Mouse (Mus musculus) right cerebral cortex, adult 2 months (tissue): Measurements from ENCODE around the gene Heatr9.
A peak's percentile ranks its signal among the peaks of the same experiment; 100 is the strongest.
"Not testable (repeated sequence)": the region's sequence is repeated elsewhere in the genome, so short reads cannot be mapped to it uniquely, and the experiment has no call there.

Experiments used
- DNase-seq, 2 experiments: peaks; one replicate each; pipeline ENCODE4 v3.0.0; 2021 to 2022; ENCODE audit warnings: low spot score in 2 of 2

Gene Heatr9

DNA sequence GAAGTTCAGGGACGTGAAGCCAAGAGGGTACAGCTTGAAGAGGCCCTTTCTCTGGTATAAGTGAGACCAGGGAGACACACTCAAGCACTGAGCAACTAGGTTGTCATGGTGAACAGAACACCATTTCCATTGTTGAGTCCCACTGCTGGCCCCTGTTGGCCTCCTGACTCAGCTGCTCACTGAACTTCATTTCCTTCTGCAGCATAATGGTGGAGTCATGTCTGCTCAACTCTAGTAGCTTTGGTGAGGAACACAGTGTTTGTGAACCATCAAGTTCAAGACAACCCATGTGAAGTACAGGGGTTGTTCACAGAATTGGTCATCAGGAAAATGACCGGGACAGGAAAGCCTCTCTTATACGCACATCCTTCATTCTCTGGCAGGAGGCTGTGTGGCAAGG is at the start of gene Heatr9:
Heatr9 (minus strand) TSS at position 101 of the 400 bp plus-strand sequence.
- no peak for DNase-seq

DNA sequence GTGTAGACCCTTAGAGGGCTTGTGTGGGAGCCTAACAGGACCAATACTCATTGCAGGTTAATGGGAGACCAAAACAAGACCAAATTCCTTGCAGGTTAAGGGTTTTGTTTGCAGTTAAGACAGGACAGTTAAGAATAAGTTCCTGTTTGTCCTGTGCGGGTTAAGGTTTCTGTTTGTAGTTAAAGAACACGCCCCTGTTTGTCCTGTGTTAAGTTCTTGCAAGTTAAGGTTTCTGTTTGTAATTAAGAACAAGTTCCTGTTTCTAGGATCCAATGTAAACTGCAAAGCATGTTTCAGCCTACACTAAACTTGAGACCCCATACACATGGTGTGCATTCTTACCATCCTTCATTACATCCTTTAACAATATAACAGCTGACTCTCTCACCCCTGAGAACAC is 48.2 kb upstream of the Heatr9 start:
- DNase-seq, result no peak

DNA sequence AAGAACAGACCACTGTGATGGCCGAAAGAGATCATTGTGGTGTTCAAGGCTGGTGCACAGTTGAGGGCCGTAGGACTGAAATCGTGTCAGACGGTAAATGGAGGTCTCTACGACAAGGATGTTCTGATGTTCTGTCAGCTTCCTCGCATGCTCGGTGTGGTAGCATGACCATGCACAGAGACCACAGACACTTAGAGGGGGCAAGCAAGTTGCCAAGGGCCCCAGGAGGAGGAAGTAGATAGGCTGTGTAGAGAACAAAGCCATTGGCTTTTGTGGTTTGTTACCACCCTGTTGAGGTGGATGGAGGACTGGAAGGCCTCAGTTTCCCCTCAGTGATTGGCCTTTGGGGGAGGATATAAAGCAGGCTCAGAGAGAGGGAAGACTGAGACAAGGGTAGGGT is 47.3 kb upstream of the Heatr9 start:
- DNase-seq, result no peak

DNA sequence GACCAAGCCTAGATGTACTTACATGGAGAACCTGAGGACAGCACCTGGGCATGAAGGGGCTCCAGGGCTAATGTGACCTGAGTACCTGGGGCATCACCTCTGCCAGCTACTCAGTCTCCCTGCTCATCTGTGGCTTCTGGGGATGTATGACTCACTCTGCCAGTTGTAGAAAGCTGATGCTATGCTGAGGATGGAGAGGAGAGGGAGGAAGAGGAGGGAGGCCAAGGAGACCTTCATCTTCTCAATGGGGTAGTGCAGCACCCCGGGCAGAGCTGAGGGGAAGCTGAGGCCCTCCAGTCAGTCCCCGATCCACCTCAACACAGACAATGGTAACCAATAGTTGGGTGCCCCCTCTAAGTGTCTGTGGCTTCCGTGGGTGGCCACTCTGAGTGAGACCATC is 46.8 kb upstream of the Heatr9 start:
- no peak for DNase-seq

DNA sequence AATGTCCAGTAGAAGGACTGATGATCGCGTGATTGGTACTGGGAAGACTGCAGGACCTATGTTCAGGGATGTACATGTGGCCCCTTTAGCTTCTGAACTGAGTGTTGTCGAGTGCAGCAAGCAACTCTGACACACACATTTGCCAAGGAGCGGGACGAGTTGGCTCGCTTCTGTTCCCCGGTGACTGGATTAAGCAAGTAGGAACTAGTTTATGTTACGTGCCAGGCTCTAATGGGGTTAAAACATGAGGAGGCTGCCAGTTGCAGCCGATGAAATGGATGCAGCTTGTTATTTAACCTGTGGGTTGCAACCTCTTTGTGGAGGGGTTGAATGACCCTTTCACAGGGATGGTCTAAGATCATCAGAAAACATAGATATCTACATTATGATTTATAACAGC is 46.1 kb upstream of the Heatr9 start:
- DNase-seq, result no peak

DNA sequence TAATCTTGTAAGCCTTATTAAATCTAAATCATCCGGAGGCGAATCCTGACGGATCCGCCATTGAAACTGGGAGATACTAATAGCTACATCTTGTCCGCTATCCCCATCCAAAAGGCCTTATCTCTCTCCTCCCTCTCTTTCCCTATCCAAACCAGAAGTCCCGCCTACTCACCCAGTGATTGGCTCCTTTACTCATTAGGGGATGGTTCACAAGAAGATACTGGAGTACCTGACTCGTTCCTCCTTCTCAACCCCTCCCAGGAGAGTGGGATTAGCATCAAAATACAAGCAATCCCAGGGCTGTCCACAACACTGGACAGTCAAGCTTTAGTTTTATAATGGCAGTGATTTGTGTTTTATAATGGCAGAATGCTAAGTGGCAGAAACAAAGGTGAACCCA is 45.3 kb upstream of the Heatr9 start:
- no peak for DNase-seq

DNA sequence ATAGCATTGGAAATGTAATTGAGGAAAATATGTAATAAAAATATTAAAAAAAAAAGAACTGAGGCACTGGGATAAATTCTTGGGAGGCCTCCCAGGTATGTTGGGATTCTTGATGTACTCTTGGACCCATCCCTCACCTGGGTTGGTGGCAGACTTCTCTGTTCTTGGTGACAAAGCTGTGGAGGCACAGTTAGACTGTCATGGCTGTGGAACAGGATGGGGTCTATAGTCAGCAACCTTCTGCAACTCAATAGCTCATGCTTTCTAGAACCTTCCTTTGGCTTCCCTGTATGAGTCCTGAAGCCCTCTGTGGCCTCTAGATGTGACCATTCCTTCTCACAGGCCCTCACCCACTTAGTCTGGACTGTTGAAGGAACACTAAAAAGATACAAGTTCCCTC is 44.6 kb upstream of the Heatr9 start:
- no peak for DNase-seq

DNA sequence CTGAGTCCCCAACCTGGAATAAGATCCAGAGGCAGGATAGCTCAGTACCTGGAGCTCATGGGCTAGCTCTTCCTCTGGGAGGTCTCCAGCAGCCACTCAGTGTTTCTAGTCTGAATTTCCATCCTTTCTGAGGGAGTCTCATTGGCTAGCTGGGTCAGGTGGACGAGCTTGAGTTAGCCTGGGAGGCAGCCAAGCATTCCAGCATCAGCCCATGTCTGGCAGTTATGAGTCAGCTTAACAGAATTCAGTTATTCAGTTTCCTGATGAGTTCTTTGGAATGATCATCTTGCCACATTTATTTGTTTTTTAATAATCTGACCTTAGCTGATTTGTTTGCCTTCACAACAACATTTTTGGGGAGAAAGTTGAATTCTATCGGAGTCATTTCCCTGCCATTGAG is 41.8 kb upstream of the Heatr9 start:
- DNase-seq, result peak; percentile 8 to 14

DNA sequence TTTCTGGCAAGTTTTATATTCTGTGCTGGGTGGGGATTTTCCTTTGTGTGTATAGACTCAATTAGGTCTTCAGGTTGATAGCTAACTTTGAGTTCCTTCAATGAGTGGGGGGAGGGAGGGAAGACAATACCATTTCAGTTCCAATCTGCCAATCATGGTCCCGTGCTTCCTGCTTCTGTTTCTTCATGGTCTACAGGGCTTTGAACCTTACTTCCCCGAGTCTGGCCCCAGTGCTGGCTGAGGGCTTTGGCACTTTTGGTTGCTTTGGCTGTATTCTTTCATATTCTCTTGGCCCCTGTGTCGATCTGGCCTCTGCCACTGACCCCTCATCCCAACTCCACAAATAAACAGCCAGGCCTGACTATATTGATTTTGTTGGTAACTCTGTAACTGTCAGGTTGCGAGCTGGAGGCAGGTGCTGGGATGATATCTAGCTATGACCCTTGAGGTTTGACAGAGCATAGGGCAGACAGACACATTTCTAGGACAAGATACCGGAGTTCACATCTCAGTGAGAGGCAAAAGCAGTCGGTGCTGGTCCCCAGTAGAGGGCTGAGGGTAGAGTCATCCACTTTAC is 40.4 kb upstream of the Heatr9 start:
- no peak for DNase-seq

DNA sequence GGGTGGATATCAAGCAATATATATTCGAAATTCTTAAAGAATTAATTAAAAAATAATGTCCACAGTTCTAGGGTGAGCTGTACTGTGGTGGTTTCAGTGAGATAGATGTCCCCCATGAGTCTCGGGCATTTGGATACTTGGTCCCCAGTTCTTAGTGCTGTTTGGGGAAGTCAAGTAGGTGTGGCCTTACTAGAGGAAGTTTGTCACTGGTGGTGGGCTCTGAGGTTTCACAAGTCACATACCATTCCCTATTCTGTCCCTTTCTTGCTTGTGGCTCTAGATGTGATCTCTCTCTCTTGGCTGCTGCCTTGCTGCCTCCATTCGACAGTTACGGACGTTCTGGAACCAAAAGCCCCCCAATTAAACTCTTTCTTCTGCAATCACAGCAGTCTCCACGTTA is 38.4 kb upstream of the Heatr9 start:
- no peak for DNase-seq

DNA sequence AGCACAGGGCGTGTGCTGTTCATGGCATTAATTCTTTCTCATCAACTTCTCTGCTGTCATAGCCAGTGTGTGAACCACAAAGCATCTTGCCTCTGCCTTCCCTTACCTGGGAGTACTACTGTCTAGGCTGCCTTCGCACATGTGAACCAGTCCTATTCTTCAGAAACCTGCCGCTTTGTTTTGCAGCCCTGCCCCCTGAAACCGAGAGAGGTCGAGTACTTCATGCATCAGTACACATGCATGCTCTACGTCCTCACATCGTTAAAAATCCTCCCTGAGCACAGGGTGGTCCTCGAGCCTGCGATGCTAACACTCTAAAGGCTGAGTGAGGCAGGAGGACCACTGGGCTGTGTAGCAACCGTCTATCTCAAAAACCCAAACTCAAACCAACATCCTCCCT is 35.1 kb upstream of the Heatr9 start:
- no peak for DNase-seq

DNA sequence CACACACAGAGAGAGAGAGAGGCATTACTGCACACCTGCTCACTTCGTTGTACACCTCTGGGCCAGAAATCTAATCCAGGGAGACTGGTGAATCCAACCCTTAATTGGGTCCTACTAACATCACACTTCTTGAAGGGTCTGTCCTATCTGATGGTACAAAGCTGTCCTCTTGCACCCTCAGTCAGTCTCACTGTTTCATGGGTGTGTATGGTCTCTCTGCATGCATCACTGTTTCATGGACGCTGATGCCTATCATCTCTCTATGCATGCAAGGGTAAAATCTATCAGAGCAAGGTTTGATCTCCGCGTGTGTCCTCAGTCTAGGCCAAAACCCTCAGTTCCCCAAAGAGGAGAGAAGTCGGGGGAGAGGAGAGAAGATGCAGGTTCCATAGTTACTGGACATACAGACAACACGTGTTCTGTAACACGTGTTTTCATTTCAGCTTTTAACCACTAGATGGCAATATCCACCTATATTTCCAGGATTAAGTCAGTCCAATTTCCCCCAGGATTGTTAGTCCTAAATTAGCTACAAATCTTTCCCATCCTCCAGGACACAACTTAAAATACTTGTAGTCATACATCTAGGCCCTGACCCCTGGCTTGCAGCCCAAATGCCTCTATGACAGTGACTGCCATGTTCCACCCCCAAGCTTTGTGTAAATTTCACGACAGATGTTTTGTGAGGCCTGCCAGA is 34.3 kb upstream of the Heatr9 start:
- DNase-seq, result peak; percentile 10 to 29

DNA sequence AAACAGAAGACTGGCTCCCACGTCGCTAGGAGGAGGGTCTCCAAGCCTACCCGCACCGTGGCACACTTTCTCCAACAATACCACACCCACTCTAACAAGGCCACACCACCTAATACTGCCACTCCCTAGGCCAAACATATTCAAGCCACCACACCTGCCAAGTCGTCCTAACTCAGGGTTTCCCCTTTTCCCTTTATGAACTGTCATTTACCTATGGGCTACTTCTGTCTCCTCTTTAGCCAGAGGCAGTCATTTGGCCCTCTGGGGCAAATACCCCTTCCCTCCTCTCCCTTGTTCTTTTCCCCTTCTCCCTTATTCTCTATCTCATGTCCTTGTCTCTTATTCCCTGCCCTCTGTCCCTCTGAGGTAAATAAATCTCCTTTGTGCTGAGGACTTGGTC is 29.7 kb upstream of the Heatr9 start:
- DNase-seq, result no peak

DNA sequence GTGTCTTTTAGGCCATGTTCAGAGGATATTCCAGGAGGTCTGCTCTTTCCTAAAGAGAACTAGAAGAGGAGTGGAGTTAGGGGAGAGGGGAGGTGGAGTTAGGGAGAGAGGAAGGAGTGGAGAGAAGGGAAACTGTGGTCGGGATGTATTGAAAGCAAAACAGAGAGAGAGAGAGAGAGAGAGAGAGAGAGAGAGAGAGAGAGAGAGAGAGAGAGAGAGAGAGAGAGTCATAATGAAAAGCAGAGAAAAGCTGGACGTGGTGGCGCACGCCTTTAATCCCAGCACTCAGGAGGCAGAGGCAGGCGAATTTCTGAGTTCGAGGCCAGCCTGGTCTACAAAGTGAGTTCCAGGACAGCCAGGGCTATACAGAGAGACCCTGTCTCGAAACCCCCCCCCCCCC is 29.1 kb upstream of the Heatr9 start:
- not testable (repeated sequence) for DNase-seq

DNA sequence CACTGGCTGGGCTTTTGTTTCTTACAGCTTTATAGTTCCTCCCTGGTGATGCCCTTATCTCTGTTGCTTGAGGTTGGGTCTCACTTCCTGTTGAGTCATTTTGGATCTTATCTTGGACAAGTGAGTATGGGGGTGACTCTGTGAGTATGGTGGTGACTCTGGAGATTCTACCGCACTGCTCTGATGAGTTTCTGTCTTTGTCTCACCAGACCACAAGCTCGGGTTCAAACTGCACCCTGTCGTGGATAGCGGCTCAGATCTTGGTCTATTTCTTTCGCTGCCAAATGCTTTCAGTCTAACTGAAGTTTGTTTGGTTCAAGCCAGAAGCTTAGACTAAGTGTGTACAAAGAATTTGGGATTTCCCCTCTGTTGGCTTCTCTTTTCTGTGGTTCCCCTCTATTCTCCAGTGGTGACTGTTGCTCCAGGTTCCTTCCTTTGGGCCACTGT is 28.2 kb upstream of the Heatr9 start:
- DNase-seq, result no peak

DNA sequence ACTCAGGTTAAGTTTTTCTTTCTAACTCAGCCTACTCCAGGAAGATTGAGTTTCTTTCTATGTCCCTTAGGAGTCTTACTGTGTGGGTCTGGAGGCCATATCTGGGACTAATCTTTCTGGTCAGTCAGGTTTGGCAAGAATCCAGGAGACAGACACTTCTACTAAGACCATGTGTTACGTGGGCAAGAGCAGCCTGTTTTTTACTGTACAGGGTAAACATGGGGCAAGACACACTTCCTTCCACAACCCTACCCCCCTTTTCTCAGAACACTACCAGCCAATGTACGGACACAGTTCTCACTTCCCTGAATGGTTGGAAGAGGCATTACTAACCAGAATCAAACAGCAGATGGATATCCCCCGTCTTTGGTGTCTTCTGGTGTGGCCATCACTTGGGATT is 22.2 kb upstream of the Heatr9 start:
- no peak for DNase-seq

DNA sequence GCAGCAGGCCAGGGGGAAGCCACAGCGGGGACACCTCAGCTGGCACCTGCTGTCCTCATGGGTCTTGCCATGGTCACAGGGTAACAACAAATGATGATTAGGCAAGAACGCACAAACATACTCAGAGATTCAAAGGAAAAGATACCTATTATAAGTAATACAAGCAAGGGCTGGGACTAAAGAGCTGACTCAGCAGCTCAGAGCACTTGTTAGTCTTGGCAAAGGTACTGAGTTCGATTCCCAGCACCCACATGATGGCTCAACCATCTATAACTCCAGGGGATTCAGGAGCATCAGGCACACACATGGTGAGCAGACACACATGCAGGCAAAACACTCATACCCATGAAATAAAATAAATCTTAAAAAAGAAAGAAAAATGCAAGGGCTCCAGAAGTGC is 19.4 kb upstream of the Heatr9 start:
- DNase-seq, result no peak

DNA sequence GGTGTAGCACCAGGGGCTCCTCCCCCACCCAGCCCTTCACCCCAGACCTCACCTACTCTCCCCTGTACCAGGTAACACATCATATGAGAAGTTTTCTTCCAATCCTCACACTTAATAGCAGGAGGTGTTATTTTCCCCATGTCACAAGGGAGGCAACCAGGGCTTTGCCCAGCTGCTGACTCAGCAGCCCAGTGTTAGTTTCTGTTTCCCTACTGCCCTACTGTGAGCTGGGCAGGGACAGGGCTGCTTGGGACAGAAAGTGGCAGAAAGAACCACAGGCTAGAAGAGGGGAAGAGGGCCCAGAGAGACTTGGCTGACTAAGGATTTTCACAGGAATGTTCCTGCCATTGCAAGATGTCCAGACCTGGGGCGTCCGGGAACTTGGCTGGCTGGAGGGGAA is 19.0 kb upstream of the Heatr9 start:
- DNase-seq, result no peak

DNA sequence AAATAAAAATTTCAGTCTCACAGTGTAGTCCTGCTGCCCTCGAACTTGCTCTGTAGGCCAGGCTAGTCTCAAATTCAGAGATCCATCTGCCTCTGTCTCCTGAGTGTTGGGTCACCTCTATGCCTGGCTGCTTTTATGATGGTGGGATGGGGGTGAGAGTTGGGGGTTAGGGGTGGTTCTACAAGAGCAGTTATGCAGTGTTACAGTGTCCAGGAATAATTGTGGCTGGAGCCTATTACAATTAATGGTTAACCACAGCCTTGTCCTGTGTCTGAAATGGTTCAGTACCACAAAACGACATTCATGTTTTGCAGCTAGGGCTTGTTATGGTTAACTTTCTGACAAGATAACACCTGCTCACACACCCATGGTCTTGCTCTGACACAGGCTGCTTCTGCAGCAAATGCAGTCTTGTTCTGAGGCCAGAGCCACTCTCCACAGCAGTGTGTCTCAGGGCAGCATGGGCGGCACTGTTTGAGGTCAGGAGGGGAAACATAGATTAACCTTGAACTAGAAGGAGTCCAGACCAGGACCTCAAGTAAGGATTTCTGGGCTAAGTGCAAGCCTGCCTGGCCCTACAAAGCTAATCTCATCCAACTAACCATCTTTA is 16.8 kb upstream of the Heatr9 start:
- DNase-seq, result no peak

DNA sequence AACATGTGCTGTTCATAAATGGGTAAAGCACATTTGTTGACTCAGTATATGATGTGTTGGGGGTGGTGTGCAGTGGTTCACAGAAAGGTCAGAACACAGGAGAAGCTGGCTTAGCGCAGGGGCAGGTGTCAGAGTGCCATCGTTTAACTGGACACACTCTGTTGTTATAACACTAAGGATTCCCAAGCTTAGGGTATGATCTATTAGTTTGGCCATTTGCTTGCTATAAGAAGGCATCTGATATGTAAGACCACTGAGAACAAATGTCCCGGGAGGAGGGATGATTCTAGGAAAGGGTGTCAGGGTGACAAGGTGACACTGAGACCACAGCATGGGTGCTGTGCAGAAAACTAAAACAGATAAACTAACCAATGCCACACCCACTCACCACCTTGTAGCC is 14.9 kb upstream of the Heatr9 start:
- DNase-seq, result no peak

DNA sequence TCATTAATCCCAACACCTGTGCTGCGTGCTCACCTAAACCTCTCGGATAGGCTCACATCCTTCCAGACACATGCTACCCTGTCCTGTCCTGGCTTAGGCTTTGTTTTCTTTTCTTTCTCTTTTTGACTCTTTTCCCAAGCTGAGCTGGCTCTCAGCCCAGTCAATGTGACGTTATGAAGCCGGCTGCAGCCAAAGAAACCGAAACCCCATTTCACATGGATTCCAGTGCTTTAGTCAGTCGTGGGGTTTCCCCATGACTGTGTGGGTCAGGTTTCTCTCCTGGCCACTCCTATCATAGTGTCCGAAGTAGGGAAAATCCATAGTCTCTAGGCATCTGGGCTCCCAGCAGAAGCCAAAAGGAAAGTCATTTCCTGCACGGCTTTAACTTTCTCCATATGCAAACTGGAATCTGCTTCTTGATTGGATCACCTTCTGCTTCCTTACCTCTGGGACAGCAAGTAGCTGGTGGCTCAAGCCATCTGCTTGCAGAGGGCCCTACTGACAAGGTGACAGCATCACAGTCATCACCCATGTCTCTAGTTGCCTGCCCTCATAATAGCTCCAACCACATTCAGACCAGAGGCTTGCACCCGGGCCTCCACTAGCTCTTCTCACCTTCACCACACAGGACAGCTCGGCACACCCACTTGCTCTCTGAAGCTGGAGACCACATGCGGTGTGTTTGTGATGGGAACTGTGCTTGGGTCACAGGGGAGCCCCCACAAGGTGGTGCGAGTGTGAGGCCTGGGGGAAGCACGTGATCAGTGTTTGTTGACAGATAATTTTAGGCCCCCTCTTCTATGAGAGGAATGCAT is 12.8 kb upstream of the Heatr9 start:
- DNase-seq, result peak; percentile 68 to 75

DNA sequence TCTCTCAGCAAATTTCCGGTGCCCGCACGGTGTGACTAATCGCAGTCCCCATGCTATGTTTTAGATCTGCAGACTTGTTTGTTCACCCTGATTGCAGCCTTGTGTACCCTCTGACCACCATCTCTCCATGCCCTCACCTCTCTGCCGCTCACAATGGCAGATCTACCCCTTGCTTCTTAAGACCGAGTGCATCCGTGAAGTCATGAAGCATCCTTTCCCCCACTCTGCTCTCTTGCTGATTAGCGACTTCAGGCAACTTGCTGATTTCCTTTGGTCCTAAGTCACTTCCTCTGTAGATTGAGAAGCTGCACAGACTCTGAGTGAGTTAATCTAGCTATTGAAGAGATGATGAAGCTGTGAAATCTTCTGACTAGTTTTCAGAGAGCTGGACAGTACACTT is 12.2 kb upstream of the Heatr9 start:
- no peak for DNase-seq

DNA sequence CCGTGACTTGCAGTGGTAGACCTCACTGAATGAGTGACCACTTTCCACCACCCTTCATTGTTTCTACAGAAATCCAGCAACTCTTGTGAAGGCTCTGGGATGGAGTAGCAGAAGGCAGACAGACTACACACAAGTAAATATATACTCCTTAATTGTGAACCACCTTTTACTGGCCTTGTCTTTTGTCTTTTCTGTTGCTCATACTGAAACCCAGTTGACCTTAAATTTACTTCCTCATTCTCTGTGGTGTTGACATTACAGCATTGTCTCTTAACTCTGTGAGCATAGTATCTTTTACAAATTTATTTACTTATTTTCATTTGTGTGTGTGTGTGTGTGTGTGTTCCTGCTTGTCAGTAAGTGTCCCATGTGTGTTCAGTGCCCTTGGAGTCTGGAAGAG is 11.2 kb upstream of the Heatr9 start:
- no peak for DNase-seq
